Mouse (Mus musculus) gastrocnemius, postnatal 36 days (tissue): Measurements from ENCODE around the gene Ppp1r18. TPM values are rescaled to one million over a fixed set of nuclear protein-coding genes. Genes with fewer than 3 reads are reported as not detected.

Experiments
- DNase-seq, 2 experiments: peaks; one replicate each; pipeline ENCODE4 v3.0.0; 2022
- intact Hi-C: fragments of 180-260 bp; cut with DNase I; formaldehyde crosslinking; loops from one replicate; pipeline ENCODE4 v1.15.1; 2025
- microRNA-seq, 2 experiments: library from miRNA; unstranded; fragments of <30 nt; microRNA quantifications; one replicate each; pipeline ENCODE4 v1.2.0; 2021
- total RNA-seq, 2 experiments: library from RNA; stranded (reverse); gene quantifications; 2 replicates each; pipeline ENCODE4 v1.2.3; 2021

Gene Ppp1r18
- total RNA-seq, 2 experiments from 2014 or later = 5.1 to 5.2 TPM

DNA sequence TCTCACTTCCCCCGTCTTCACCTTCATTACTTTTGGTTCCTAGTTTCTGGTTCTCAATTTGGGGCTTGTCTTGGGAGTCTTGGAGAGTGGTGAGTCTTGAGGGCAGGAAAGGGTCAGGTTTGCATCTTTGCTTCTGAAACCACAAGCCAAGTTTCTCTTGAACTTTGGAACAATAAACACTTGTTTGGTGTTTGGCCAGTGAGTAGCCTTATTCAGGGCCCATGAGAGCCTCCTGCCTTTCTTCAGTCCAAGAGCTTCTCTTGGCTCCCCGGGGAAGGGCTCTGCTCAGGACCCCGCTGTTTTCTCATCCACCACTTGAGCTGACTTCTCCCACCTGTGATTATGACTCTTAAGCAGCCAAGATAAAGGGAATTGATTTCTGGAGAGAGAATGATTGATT, 57.2 kb downstream of the Ppp1r18 start:
- intact Hi-C loops = no loop called here
- DNase-seq = no peak

GRCm38 (mm10) chr17:35923281-35923680, 57.9 kb downstream of the Ppp1r18 start:
- DNase-seq = no peak
- intact Hi-C loops = no loop called here

Small RNA genes lying within 50 kb of the gene (microRNA-seq; reads per million reads assigned to microRNA genes)
- 0 to 0.72 reads per million in 2 experiments for gene Gm28033
- 0 reads per million in 2 experiments for gene Mir1894

Other genes starting within 250 kb of the Ppp1r18 start
- not detected for gene Gm9573, start 239.0 kb upstream of the Ppp1r18 start, total RNA-seq
- gene Mucl3, start 221.9 kb upstream of the Ppp1r18 start, total RNA-seq = not detected
- gene Vars2, start 198.0 kb upstream of the Ppp1r18 start, total RNA-seq = 10 to 100 TPM; 12.5 to 12.9 TPM
- gene Gtf2h4, start 191.9 kb upstream of the Ppp1r18 start, total RNA-seq = 10 to 100 TPM; 15.3 to 19.0 TPM
- 10 to 100 TPM; 12.7 to 15.0 TPM for gene Ddr1, start 161.0 kb upstream of the Ppp1r18 start, total RNA-seq
- 1 to 10 TPM; 5.3 to 5.4 TPM for gene Ier3, start 43.9 kb upstream of the Ppp1r18 start, total RNA-seq
- gene Flot1, start 42.4 kb upstream of the Ppp1r18 start, total RNA-seq = 10 to 100 TPM; 44.0 to 44.1 TPM
- gene Tubb5, start 27.3 kb upstream of the Ppp1r18 start, total RNA-seq = 10 to 100 TPM; 34.7 to 38.6 TPM
- gene Mdc1, start 24.1 kb upstream of the Ppp1r18 start, total RNA-seq = 1 to 10 TPM; 2.9 to 3.5 TPM
- gene Nrm, start 4.3 kb upstream of the Ppp1r18 start, total RNA-seq = 1 to 10 TPM; 1.6 to 2.0 TPM
- gene Dhx16, start 14.2 kb downstream of the Ppp1r18 start, total RNA-seq = 10 to 100 TPM; 10.8 to 14.2 TPM
- gene 2310061I04Rik, start 31.8 kb downstream of the Ppp1r18 start, total RNA-seq = 10 to 100 TPM; 59.6 to 63.8 TPM
- 1 to 10 TPM; 3.0 to 3.2 TPM for gene Atat1, start 44.5 kb downstream of the Ppp1r18 start, total RNA-seq
- 10 to 100 TPM; 53.8 to 55.4 TPM for gene Mrps18b, start 50.8 kb downstream of the Ppp1r18 start, total RNA-seq
- gene Ppp1r10, start 50.8 kb downstream of the Ppp1r18 start, total RNA-seq = 10 to 100 TPM; 17.8 to 19.2 TPM
- 10 to 100 TPM; 64.3 to 70.2 TPM for gene Abcf1, start 104.2 kb downstream of the Ppp1r18 start, total RNA-seq
- 10 to 100 TPM; 16.6 to 18.7 TPM for gene Gnl1, start 114.3 kb downstream of the Ppp1r18 start, total RNA-seq
- 1 to 10 TPM; 1.7 to 3.4 TPM for gene Prr3, start 114.6 kb downstream of the Ppp1r18 start, total RNA-seq
- gene H2-T24, start 155.0 kb downstream of the Ppp1r18 start, total RNA-seq = 1 to 10 TPM in 1 of 2 experiments, under 1 TPM in 1; 0.84 to 2.1 TPM
- gene H2-T23, start 167.3 kb downstream of the Ppp1r18 start, total RNA-seq = 1 to 10 TPM; 7.7 to 8.3 TPM
- 1 to 10 TPM; 7.1 to 8.0 TPM for gene H2-T22, start 177.2 kb downstream of the Ppp1r18 start, total RNA-seq
- not detected for gene Gm6034, start 177.4 kb downstream of the Ppp1r18 start, total RNA-seq
- gene Gm11127, start 192.8 kb downstream of the Ppp1r18 start, total RNA-seq = 1 to 10 TPM; 1.5 to 2.1 TPM